Mouse (Mus musculus) CD4-positive, CD25-positive, alpha-beta regulatory T cell, adult 2 months (primary cell): ENCODE results near the gene Satb2.
"Not testable (repeated sequence)": the region's sequence is repeated elsewhere in the genome, so short reads cannot be mapped to it uniquely, and the experiment has no call there.

Source experiments
- DNase-seq: peaks from one replicate; pipeline ENCODE4 v3.0.0-alpha.2; 2012; ENCODE audit warnings: low read depth, low spot score

Gene Satb2

DNA sequence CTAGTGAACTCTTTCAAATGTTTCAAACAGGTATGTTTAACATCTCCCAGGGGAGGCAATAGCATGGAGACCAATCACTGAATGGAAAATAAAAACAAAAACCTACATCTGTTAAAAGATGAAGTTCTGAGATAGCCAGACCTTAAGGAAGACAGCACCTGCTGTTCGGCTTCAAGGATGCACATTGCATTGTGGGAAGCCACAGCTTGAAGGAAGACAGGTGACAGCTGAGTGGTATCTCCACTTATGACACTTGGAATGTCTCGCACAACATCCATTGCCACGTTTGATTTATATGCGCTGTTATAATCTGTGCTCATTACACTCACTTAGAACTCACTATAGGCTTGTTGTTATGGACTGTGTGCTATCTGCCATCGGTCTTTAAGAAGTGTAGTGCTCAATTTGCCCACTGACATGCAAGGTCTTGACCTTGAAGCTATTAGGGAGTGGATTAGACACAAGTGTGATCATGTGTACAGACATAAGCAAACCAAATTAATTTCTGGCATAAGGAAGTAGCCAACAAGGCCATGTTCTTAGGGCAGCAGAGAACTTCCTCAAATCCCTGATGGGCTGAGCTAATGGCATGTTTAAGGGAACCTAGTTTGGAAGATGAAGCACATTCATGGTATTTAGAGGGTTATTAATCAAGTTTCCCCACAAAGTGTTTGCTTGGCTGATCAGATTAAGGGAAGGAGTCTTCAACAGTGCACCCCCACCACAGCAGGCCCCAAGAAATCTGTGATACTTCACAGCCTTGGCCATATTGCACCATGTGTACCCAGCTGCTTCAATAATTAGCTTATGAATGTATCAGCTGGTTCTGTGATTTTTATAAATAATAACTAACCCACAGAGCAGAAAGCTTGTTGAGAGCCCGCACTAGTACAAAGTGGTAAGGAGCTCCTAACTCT lies 144.2 kb downstream of the Satb2 start:
- DNase-seq = no peak

DNA sequence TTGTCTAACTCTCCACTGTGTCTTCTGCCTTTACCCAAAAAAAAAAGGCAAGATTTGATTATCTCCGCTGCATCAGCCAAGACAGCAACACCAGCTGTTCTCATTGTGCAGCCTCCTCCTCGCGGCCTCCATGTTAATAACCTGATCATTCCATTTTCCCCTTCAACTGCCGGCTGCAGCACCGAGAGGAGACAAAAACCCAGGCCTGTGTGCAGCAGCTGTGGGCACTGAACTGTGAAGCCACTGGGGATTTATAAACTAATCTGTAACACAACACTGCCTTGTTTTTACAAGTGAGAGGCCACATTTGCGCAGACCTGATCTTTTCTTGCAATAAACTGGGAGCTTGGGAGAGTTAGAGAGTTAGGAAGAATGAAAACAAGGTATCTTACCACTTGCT lies 145.1 kb downstream of the Satb2 start:
- no peak for DNase-seq

DNA sequence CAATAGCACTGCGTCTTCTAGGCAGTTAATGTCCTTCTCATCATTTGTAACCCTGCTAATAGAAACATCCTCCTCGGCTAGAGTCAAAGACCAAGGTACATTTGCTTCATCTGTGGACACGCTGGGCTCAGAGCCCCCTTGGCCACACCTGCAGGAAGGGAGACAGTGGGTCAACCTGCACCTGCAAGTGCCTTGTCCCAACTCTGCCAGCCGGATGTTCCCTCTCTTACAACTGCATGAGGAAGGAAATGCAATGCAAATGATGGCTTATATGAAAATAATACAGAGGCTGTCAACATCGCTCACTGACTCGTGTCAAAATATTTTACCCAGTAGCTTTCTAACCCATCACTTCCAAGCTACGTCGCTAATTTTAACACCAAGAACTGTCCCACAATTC lies 145.7 kb downstream of the Satb2 start:
- DNase-seq = no peak

DNA sequence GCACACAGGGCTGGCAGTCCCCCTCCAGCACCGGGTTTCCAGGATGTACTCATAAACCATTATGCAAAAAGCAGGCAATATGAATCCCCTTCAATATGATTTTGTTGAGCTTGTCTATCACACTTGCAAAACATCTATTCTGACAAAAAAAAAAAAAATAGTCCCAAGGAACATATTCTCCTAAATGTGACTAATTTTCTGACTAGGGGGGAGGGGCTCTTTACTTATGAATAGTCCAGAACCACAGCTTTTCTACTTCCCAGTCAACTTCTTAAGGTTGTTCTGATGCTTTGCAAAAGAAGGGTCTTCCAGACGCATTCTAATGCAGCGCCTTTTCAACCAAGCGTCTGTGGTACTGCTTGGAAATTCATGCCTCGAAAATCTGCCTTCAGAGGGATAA lies 155.7 kb downstream of the Satb2 start:
- DNase-seq = no peak

DNA sequence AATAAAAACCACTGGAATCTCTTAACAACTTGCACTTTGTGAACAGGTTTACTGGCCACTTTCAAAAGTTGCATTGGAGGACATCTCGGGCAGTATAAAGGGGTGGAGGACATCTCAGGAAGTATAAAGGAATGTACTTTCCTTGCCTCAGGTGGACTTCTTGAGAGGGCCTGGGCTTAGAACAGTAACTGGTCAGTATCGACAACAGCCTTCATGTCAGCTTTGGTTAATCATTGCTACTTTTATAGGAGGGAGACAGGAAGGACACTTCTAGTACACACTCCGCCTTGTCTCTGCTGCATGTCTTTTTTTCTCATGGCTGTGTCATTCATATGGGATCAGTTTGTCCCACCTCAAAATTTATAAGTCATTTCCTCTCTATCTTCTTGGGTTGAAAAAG lies 156.4 kb downstream of the Satb2 start:
- no peak for DNase-seq

DNA sequence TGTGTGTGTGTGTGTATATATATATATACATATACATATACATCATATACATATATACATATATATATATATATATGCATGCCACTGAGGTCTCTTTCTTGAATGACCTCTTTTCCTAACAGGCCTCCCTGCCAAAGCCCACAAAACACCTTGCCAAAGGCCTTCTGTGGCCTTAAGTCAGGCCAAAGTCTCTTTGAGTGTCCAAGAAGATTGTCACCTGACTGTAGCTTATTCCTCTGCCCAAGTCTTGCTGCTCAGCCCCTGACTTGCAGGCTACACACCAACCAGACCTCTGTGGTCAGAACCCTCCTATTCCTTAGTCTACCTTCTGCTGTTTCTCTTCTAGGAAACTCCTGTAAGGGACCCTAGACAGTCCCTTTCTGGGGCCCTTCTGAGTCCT lies 164.9 kb downstream of the Satb2 start:
- DNase-seq = no peak

DNA sequence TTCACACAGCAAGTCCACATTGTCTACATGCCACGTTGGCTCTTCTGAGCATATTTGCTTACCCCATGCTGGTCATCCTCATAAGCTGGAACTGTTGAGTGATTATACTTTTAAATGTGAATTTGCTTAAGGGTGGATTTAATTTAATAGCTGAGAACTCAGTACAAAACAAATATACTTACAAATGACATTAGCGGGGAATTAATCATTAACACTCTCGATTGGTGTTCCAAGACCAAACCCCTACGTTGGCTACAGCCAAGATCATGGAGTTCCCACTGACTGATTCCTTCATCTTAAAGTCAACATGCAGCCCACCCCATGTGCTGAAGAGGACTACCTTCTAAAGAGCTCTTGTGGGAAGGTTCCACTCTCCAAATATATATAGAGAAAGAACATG lies 165.5 kb downstream of the Satb2 start:
- no peak for DNase-seq

DNA sequence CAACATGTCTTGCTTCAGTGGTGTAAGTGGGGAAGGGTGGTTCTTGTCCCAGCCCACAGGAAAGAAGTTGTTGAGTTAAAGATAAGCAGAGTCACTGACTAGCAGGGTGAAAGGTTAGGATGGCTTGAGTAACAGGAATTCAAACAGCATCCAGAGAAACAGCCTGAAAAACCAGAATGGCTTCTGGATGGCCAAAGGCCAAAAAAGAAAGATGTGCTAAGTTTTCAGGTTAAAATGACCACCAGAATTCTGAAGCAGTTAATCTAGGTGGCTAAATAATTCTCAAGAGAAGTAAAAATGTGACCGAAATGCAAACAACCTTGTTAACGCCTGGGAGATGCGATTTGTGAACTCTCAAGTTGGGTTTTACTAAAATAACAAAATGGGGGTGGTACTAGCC lies 167.0 kb downstream of the Satb2 start:
- DNase-seq = no peak

DNA sequence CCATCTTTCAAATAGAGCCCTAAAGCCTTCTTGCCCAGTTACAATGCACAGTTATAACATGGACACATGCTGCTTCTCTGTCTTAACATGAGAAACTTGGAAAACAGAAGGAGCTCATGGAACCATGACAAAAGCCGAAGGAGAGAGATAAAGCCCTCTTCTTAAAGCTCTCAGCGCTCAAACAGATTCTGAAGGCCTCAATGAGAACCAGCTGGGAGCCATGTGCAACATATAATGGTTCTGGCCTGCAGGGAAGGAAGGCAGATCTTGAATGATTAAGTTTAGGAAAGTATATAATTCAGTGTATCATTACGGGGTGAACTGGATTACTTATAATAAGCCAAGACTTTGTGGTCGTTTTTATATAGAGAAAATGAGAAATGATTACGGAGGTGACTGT lies 172.4 kb downstream of the Satb2 start:
- DNase-seq = no peak

DNA sequence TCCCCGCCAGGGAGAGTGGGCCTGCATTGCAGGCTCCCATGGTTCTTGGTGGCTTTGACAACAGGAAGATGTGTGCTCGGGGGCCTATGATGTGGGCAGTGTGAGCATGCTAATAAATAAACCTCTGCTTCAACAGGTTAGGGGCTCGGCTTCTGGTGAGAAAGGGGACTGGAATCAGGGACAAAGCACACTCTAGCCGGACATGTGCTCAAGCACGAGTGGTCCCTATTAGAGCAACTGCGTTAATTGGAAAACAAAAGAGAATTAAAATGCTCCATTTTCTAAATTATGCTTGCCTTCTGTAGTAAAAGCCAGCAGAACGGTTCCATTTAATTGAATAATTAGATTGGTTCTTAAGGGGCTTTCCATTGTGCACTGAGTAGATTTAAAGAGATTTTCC lies 177.8 kb downstream of the Satb2 start:
- no peak for DNase-seq

DNA sequence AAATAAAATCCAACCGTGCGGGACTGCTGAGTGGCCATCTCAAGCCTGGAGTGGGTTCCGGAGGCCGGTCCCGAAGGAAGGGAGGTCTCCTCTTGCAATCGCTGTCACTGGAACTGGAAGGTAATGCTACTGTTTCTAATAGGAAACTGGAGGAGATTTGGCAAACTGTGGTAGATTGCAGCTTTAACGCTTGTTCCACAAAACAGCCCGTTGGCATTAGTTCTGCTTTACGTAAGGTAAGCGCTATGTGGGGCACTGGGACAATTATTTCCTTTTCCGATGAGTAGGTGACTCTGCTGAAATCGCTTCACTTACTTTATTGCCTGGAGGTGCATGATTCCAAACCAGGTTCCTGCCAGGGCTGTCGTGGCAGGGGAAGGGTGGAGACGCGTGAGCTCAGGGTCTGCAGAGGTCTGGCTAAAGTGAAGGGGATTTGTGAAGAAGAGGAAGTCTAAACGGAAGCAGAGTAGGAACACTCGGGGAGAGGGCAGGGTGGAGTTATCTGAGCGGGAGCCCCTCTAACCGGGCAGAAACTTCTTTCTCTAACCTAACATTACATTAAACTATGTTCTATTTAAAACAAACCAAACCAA lies 183.3 kb downstream of the Satb2 start:
- DNase-seq = no peak

DNA sequence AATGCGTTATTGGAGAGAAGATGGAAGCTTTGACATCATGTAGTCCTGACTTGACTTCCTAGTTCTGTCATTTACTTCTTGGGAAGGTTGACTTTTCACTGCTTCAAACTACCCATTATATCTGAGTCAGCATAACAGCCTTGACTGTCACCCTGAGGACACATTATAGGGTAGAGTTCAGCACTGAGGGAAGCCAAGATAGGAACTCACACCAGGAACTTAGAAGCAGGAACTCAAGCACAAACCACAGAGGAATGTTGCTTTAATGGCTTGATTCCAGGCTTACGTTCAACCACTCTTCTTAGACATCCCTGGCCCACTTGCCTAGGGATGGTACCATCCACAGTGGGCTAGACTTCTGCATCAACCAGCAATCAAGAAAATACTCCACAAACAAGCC lies 188.8 kb downstream of the Satb2 start:
- DNase-seq = no peak

DNA sequence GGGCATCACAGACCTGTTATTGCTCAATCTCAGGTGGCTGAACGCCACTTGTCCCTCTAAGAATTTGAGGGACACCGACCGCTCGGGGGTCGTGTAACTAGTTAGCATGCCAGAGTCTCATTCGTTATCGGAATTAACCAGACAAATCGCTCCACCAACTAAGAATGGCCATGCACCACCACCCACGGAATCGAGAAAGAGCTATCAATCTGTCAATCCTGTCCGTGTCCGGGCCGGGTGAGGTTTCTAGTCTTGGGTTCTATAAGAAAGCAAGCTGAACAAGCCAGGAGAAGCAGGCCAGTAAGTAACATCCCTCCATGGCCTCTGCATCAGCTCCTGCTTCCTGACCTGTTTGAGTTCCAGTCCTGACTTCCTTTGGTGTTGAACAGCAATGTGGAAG lies 196.3 kb downstream of the Satb2 start:
- DNase-seq = not testable (repeated sequence)

DNA sequence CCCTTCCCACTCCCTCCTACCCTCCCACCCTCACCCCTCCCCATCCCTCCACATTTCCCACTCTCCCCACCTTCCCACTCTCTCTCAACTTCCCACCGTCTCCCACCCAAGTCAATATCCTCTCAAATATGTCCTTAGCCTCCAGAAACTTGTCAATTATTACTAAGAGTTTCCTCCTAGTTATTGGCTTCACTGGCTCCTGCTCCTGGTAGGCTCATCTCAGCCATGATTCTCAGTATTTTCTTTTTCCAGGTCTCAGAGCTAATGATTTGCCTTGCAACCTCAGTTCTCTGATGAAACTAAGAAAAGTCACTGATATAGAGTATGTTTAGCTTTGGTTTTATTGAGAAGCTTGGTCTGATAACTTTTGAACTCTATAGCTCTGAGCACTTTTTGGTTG lies 214.2 kb downstream of the Satb2 start:
- no peak for DNase-seq

DNA sequence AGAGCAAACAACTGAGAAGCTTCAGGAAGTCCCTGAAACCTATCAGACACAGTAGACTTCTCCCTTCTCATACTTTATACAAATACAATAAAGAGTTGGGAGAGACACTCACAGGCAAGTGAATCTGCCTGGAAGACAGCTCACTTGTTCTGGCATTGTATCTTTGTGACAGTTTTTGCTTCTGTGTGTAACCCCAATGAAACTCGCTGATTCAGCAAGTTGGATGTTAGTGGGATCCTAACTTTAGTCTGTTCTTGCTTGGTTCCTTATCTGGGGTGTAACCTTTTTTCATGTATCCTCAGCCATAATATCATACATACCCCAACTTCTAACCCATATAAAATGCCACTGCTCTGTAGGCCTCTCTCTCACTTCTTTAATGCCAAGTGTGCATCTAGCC lies 216.9 kb downstream of the Satb2 start:
- DNase-seq = no peak

DNA sequence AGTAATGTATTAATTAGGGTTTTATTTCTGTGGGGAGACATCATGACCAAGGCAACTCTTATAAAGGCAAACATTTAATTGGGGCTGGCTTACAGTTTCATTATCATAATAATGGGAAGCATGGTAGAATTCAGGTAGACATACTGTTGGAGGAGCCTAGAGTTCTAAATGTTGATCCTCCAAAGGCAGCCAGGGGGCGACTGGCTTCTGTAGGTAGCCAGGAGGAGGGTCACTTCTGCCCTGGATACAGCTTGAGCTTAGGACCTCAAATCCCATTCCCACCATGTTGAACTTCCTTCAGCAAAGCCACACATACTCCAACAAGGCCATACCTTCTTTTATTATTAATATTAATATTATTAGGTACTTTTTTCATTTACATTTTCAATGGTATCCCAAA lies 225.2 kb downstream of the Satb2 start:
- no peak for DNase-seq

DNA sequence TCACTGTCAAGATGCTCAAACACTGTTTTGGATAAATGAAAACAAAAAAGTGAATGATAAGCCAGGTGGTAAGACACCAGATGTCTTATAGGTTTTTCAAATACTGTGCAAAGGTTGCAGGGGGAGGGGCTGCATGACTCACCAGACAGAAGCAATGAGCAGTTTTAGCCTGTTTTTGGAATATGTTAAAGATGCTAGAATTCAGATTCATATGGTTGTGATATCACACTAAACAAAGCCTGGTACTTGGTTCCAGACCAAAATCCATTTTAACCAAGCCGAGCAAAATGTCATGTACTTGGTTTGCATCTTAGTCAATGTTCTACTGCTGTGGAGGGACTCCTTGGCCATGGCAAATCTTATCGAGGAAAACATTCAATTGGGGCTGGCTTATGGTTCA lies 227.8 kb downstream of the Satb2 start:
- no peak for DNase-seq

DNA sequence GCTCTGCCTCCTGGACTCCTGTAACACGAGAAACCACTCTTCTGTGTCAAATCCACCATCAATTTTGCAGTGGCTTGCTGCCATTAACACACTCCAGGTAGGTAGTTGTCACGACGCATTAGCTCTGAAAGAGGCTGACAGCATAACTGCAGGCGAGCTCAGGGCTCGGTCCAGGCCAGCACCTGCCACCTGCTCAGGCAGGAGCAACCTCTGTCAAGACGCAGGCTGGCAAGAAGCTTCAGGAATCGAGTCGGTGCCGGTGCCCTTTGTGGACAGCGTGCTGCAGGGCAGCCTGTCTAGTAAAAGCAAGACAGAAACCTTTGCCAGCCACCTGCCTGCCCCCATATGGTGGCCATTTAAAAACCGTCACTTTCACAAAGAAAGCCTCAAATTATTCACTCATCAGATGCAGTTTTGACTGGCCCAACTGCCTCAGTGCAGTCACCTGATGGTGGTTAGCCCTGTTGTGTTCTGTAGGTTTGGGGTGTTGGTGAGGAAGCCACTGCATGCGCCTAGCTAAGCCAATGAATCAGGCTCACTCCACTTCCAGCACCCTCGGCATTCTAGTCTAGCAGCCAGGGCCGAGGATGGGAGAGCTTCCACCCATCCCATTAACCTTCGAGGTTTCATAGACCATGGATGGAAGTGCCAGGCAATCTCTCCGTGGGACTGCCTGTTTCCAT lies 228.7 kb downstream of the Satb2 start:
- DNase-seq = no peak

DNA sequence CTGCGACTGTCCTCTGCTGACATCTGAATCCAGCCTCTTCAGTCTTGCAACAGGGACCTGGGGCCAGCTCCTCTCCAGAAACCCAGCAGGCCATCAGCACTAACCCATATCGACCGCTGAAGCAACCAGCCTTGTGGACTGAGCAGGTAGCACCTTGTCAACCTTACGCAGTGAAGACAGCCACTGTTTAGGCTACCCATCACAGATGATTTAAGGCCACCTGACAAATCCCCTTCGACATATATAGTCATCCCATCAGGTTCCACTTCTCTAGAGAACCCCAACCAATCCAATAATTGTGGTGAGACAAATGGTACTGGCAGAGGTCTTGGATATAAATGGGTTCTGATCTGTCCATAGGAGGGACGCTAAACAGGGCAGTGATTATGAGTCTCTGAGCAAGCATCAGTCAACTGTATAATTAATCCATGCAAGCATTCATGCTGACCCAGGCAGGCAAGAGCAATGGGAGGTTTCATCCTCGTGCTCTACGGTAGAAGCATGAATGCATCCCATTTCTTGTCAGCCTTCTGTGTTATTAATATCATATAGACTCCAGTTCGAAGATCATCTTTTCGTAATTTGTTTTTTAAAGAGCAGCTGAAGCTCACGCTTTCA lies 229.5 kb downstream of the Satb2 start:
- no peak for DNase-seq
